Mouse (Mus musculus): Measurements from ENCODE around the gene Gemin7.

The Gemin7 gene

DNA sequence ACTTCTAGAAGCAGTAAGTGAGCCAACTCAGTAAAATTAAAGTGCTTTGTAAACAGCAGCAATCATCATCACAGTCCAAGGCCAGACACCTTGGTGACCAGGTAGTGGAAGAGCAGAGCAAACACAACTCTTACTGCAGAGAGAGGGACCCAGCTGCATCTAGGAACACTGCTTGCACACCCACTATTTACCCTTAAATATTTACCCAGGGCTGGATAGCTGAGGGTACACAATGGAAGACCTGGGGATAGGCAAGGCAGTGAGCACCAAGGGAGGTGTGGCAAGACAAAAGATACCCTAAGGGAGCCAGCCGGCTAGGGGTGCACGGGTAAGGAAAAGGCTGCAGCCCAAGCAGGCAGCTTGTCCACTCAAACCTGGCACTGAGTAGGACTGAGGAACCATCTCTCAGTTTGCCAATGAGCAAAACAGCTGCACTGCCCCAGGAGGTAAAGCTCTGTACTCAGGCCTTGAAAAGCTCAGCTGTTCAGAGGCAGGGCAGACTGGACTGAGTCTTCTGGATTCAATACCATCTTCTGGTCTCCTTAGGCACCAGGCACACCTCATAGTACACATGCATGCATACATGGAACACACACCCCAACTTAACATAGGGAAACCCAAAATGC, 29.9 kb downstream of the Gemin7 start:
- in situ Hi-C loops (cut with MboI), result no loop called here

DNA sequence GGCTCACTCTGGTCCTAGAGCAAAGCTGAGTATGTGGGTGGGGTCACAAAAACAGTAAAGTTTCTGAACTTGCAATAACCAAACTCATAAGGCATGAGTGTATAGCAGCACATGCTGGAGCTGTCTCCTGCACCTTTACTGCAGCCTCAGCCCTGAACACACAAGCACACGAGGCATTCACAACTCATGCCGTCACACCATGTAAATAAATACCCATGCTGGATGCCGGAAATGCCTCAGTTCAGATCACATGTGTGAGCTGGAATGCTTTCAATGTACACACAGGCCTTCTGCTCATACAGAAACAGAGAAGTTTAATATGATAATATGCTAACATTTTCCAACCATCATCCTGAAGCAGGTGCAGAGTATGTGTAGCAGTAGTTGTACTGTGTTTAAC, 31.4 kb downstream of the Gemin7 start:
- in situ Hi-C loops (cut with MboI), result no loop called here

DNA sequence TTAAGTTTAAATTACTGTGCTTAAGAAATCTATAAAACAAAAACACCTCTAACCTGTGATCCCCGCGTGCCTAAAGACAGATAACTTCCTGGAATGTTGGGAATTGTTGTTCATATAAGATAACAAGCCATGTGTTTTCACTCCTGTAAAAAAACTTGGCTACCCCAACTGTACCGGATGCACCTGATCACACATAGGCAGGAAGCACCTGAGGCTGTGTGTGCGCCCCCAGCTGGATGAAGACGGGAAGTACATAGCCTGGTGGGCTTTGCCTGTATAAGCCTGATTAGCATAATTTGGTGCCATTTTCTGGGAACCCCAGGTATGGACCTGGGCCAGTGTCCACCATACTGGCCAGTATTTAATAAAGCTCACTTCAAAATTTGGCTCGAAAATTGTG, 33.8 kb downstream of the Gemin7 start:
- in situ Hi-C loops (cut with MboI), result no loop called here

DNA sequence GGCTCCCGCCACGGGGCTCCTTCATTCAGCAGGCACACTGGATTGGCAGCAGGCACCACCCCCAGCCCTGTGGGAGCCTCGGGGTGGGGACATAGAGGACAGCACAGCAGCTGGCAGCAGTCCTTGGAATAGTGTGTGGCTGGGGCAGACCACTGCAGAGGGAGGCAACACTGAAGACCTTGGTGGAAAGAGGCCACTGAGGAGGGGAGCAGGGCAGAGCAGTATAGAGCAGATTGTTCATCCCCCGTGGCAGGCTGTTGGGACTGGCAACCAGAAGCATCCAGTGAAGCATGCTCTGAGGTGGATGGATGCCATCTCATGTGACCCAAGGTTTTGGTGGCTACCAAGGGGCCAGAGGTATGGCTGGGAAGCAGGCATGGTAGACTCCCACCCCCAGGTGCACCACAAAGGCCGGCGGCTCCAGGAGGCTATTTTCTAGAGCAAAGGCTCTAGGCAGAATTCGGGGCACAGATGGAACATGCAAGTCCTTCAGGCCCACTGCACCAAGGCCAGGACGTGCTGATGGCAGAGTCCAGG, 35.2 kb downstream of the Gemin7 start:
- in situ Hi-C loops (cut with MboI), result no loop called here

DNA sequence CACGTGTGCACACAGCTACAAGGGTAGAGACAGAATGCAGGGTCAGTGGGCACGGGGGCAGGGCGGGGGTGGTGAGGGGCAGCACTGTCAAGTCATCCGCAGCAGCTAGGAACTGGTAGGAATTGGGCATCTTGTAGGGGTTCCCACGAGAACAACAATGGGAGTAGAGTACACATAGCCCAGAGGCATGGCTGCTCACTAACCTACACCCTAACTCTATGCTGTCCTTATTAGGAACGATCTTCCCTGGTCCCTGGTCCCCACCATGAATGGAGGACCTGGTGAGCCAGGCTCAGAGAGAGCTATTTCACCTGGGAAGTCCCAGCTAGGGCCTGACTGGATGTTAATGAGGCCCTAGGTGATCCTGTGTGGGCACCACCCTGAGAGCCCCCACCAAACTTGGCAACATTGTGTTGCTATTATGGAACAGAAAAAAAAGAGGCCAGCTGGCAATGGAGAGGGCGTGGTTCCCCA, 35.7 kb downstream of the Gemin7 start:
- in situ Hi-C loops (cut with MboI), result no loop called here

DNA sequence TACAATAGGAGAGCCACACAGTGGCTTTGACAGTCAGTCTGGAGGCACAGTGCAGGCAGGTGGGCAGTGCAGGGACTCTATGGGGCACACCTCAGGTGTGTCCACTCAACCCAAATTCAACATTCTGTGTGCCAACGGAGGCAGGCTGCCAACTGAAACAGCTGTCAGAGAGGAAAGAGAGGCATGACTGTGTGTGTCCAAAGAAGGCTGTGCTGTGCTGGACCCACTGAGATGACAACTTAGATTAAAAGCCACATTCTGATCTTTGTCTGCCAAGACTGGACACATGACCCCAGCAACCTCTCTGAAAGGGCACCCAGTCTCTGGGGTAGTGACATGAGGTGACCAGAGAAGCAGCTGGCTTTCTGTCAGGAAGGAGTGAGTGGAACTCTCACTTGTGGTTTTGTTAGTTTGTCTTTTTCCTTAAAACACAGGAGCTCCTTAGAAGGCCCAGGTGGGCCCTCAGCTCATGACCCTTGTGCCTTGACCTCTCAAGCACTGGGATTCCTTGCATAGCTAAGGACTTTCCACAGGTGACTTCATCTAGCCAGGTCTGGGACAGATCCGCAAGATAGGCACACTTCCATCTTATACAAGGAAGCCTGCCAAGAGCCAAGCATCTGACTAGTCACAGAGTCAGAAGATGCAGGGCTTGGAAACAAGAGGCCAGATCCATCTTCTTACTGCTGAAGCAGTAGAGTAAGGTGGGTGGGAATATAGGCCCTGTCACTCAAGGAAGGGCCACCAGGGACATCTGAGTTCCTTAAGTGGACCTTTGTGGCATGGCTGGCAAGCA, 36.4 kb downstream of the Gemin7 start:
- in situ Hi-C loops (cut with MboI), result no loop called here

DNA sequence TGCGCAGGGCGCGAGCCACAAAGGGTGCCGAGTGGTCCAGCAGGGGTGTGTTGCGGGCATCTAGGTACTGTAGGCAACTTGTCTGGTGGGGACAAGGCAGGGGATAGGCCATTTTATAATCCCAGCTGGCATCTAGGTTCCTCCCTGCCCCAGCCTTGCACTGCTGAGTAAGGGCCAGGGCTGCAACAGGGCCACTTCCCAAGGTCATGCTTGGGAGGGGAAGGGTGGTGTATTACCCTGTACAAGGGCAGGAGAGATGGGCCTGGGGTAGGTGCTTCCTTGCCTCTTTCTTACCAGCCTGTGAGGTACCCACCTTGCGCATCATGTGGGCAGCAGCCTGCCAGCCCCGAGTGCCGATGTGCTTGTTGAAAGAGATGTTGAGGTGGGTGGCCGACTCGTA, 42.7 kb downstream of the Gemin7 start:
- in situ Hi-C loops (cut with MboI), result no loop called here

DNA sequence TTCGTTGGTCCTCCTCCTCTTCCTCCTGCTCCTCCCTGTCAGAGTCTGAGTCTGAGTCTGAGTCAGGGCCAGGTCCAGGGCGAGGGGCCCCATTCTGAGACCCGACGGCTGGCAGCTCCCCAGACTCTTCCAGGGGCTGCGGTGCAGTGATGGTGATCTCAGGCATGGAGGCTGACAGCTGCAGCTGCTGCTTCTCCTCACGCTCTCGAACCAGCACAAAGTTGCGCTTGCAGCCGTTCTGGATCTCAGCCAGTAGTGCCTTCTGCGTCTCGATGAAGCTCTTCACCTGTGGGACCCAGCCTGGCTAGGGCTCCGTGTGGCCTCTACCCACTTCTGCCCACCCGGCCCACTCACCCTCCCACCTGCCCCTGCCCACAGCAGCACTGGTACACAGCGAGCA, 45.2 kb downstream of the Gemin7 start:
- in situ Hi-C loops (cut with MboI), result no loop called here

DNA sequence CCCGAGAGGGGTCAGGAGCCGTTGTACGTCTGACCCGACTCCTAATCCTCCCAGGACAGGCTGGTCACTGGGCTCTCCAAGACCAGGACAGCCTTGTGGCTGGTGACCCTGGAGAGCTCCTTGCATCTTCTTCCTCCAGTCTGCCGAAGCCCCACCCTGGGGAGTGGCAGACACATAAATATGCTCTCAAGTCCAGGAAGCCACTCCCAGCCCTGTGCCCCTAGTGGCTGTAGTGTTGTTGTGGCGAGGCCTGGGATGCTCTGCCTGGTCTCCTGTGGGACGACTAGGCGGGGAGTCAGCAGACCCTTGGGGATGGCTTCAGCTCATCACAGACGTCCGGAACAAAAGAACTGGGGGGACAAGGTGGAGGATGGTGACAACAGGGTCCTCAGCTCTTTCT, 46.3 kb downstream of the Gemin7 start:
- in situ Hi-C loops (cut with MboI), result no loop called here

DNA sequence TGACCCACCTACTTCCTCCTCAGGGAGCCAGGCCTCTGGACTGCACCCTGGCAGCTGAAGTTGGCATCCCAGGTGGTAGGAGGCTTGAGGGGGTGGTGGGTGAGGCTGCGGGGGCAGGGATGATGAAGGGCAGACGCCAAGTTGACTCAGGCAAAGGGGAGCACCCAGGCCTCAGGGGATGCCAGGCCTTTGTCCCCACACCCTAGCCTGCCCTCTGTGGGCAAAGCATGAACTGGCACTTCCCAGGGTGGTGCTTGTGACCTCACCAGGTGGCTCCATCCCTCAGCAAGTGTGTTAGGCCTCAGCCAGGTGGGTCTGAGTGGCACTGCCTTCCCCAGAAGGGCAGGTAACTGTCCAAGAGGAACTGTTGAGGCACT, 52.3 kb downstream of the Gemin7 start:
- in situ Hi-C loops (cut with MboI), result no loop called here

DNA sequence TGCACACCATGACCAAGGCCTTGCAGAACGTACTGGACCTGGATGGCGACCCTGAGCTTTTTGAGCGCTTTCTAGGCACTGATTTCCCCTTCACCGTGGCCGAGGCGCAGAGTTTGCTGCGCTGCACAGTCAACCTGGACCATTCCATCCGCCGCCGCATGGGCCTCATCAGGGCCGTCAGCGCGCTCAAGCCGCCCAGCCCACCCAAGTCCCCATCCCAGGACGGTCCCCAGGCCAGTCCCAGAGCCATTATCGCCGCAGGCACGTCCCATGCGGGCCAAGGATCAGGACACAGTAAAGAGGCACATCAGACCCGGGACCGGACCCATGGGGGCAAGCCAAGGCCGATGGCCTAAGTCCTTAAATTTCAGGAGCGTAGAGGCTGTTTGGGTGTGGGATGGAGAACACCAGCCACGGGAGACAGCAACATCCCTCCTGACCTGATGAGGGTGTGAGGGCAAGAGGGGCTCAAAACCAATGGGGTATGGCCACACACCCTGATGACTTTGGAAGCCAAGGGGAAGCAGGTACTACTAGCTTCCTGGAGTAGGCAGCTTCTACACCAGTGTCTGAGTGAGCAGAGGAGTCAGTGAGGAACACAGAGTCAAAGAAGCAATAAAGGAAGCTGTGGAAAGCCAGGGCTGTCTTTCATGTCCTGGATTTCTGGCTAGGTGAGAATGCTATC, 52.8 kb downstream of the Gemin7 start:
- in situ Hi-C loops (cut with MboI), result no loop called here

DNA sequence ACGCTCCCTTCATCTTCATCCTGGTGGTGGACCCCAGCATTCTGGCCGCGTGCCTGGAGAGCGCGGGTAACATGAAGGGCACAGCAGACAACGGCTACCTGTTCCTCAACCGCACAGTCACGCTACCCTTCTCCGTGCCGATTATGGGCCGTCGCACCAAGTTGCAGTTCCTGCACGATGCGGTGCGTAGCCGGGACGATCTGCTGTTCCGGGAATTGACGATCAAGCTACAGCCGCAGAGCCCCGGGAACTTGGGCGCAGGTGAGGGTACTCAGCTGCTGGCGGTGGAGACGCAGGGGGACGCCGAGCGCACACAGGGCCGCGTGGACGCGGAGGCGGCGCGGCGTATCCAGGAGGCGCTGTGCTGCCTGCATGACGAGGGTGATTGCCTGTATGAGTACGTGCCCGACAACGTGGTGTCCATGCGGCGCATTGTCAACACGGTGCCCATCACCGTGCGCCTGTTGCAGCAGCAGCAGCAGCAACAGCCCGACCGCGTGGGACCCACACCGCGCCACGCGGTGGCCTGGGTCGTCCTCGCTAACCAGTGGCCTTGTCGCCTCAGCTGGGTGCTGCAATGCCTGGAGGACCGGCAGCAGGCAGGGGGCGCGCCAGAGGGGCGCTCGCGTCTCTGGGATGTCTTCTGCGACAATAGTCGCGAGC, 53.5 kb downstream of the Gemin7 start:
- in situ Hi-C loops (cut with MboI), result no loop called here

DNA sequence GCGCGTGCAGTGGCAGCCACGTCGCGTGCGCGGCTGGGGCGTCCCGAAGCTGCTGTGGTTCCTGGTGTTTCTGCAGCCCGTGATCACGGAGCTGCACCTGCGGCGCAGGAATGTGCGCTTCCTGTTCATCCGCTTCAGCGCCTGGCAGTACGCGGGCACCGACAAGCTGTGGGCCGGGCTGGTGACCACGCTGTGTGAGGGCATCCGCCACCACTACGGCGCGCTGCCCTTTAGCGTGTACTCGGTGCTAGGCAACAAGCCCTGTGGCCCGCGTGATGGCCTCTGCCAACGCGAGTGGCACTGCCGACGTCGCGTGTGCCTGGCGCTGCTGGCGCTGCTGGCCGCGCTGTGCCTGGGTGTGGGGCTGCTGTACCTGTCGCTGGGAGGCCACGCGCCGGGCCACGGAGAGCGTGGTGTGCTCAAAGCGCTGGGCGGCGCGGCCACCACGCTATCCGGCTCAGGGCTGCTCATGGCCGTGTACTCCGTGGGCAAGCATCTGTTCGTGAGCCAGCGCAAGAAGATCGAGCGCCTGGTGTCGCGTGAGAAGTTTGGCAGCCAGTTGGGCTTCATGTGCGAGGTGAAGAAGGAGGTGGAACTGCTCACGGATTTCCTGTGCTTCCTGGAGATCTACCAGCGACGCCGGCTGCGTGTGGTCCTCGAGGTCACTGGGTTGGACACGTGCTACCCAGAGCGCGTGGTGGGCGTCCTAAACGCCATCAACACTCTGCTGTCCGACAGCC, 54.2 kb downstream of the Gemin7 start:
- in situ Hi-C loops (cut with MboI), result no loop called here

DNA sequence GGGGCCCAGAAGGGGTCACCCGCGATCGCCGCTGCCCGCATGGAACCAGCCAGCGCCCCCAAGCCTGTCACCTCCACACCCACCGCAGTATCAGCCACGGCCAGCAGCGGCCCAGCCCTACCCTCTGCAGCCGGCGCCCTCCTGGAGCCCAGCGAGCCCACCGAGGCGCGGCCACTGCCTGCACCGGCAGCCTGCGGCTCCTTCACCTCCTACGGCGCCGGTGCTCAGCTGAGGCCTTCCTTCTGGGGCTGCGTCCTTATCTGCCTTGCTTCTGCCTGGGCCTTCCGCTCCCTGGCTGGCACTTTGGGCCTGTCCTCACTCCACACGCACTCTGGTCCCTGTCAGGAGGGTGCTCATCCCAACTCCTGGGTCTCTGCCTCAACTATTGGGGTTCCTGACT, 57.4 kb downstream of the Gemin7 start:
- in situ Hi-C loops (cut with MboI), result no loop called here

DNA sequence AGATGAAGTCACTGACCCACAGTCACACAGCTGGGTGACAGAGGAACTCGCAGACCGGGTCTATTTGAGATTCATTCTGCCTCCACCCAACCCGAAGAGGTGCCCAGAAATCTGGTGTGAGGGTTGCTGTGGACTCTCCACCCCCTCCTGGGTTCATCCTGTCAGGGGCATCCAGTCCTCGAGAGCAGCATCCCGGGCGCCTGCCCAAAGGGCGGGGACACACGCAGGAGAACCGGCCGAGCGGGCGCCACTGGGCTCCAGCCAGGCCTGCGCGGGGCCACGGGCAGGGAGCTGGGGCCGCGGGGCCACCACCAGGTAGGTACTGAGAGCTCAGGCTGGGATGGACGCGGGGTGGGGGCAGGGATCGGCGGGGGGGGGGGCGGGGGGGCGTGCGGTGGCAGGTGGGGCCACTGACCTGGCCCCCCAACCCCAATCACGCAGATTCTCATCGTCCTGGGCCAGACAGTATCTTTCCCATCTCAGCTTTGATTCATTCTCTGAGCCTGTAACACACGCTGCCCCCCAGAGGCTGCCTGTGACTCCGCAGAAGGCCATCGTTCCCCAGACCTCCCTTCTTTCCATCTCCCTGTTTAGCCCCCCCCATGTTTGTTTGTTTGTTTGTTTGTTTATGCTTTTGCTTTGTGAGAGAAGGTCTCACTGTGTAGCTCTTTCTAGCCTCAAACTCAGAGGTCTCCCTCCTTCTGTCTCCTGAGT, 59.6 kb downstream of the Gemin7 start, which contains the start of gene Nkpd1:
Nkpd1 (plus strand) TSS at position 187 of the 714 bp plus-strand sequence.
- in situ Hi-C loops (cut with MboI), result no loop called here

Data from mature B cell (primary cell).